Mouse (Mus musculus) cortical plate, adult 2 months (tissue): ENCODE measurements around the gene St13. TPM values are rescaled to one million over a fixed set of nuclear protein-coding genes. Genes with fewer than 3 reads are reported as not detected.

Source experiments
- H3K27ac ChIP-seq: fragments of 200-500 bp; 2 replicates; pipeline ENCODE4 v1.5.1; 2012; ENCODE audit warnings: low read length, control low read depth, inconsistent platforms; ENCODE audit not compliant: insufficient read depth
- H3K4me1 ChIP-seq: fragments of 200-500 bp; 2 replicates; pipeline ENCODE4 v1.6.1; 2011; ENCODE audit warnings: low read length; ENCODE audit not compliant: control insufficient read depth, insufficient read depth
- H3K4me3 ChIP-seq: fragments of 200-500 bp; 2 replicates; pipeline ENCODE4 v1.5.1; 2011; ENCODE audit warnings: mild to moderate bottlenecking, low read length, control low read depth; ENCODE audit not compliant: insufficient read depth
- CTCF ChIP-seq: fragments of 200-500 bp; IDR thresholded peaks from 2 replicates; pipeline ENCODE4 v1.5.1; 2011; ENCODE audit warnings: mild to moderate bottlenecking, control low read depth, low read length; ENCODE audit not compliant: insufficient read depth; ENCODE audit errors: extremely low read depth
- POLR2A ChIP-seq: fragments of 200-500 bp; IDR thresholded peaks from 2 replicates; pipeline ENCODE4 v1.6.1; 2011; ENCODE audit warnings: mild to moderate bottlenecking, low read length, control low read depth; ENCODE audit not compliant: insufficient read depth; ENCODE audit errors: extremely low read depth
- polyA plus RNA-seq: library from polyadenylated mRNA; depleted of rRNA; stranded (reverse); fragments of >200 nt; gene quantifications from 2 replicates; pipeline ENCODE4 v1.2.3, GENCODE M21; 2012

Gene St13
- polyA plus RNA-seq, 1 experiment, result 72.9 TPM

- Histone ChIP-seq H3K4me3 (no peak overlapping the region), H3K27ac (no peak overlapping the region)
- TF ChIP-seq CTCF, result 0 out of 2 replicates have a peak, but pooled peaks have one; percentile 18
- TF ChIP-seq POLR2A, result no peak
Observed at GRCm38 (mm10) chr15:81352638-81353037, 47.2 kb downstream of the St13 start.

GRCm38 (mm10) chr15:81350401-81350800, 49.5 kb downstream of the St13 start:
- Histone ChIP-seq H3K4me3 (no peak overlapping the region), H3K4me1 (peaks cover 7% of the 10 kb centered on the region), H3K27ac (no peak overlapping the region)
- TF ChIP-seq CTCF, result no peak
- TF ChIP-seq POLR2A, result no peak

More at GRCm38 (mm10) chr15:81352638-81353037, 47.2 kb downstream of the St13 start:
- H3K4me1 ChIP-seq, result peaks cover 2% of the 10 kb centered on the region

GRCm38 (mm10) chr15:81348366-81348765, 51.5 kb downstream of the St13 start:
- H3K4me3 ChIP-seq, result no peak overlapping the region
- H3K4me1 ChIP-seq, result peaks cover 7% of the 10 kb centered on the region
- no peak overlapping the region for H3K27ac ChIP-seq
- TF ChIP-seq POLR2A (no peak), CTCF (no peak)

GRCm38 (mm10) chr15:81347466-81347865, 52.4 kb downstream of the St13 start:
- TF ChIP-seq POLR2A (no peak), CTCF (no peak)
- H3K4me3 ChIP-seq, result no peak overlapping the region
- peaks cover 7% of the 10 kb centered on the region for H3K4me1 ChIP-seq
- H3K27ac ChIP-seq, result peak overlapping the region; percentile 82; the same call in 1 of the 2 replicates

GRCm38 (mm10) chr15:81341426-81341825, 58.5 kb downstream of the St13 start:
- TF ChIP-seq CTCF (no peak), POLR2A (no peak)
- Histone ChIP-seq H3K27ac (no peak overlapping the region), H3K4me1 (peaks cover 3% of the 10 kb centered on the region; the same call in 1 of the 2 replicates), H3K4me3 (no peak overlapping the region)

- TF ChIP-seq POLR2A (no peak), CTCF (no peak)
- H3K4me1 ChIP-seq, result peaks cover 4% of the 10 kb centered on the region; the same call in 1 of the 2 replicates
- no peak overlapping the region for H3K27ac ChIP-seq
- no peak overlapping the region for H3K4me3 ChIP-seq
Observed at GRCm38 (mm10) chr15:81339158-81339557, 60.7 kb downstream of the St13 start.

GRCm38 (mm10) chr15:81336466-81336865, 63.4 kb downstream of the St13 start:
- H3K27ac ChIP-seq, result no peak overlapping the region; the same call in 1 of the 2 replicates
- TF ChIP-seq POLR2A, result no peak
- TF ChIP-seq CTCF, result no peak

GRCm38 (mm10) chr15:81332517-81332916, 67.4 kb downstream of the St13 start:
- TF ChIP-seq CTCF, result no peak
- no peak for TF ChIP-seq POLR2A
- H3K4me3 ChIP-seq, result no peak overlapping the region
- H3K4me1 ChIP-seq, result peaks cover 4% of the 10 kb centered on the region; the same call in 1 of the 2 replicates
- no peak overlapping the region for H3K27ac ChIP-seq

More at GRCm38 (mm10) chr15:81336466-81336865, 63.4 kb downstream of the St13 start:
- Histone ChIP-seq H3K4me1 (peaks cover 4% of the 10 kb centered on the region; the same call in 1 of the 2 replicates), H3K4me3 (no peak overlapping the region)

GRCm38 (mm10) chr15:81330816-81331433, 69.0 kb downstream of the St13 start:
- H3K4me1 ChIP-seq, result no peaks in the 10 kb centered on the region
- H3K4me3 ChIP-seq, result no peak overlapping the region
- peak overlapping the region; percentile 17; the same call in 1 of the 2 replicates for H3K27ac ChIP-seq
- TF ChIP-seq CTCF (no peak), POLR2A (no peak)
